Mouse (Mus musculus) small intestine, adult 2 months (tissue): ENCODE measurements around the gene Trim11. TPM values are rescaled to one million over a fixed set of nuclear protein-coding genes. Genes with fewer than 3 reads are reported as not detected.

Experiments used
- H3K27ac ChIP-seq: fragments of 200-500 bp; 2 replicates; pipeline ENCODE4 v1.5.1; 2012; ENCODE audit warnings: low read depth, low read length, control low read depth, inconsistent platforms; ENCODE audit not compliant: insufficient read depth
- H3K27me3 ChIP-seq: fragments of 200-500 bp; 2 replicates; pipeline ENCODE4 v1.6.1; 2012; ENCODE audit warnings: mild to moderate bottlenecking, moderate library complexity, low read length, inconsistent platforms; ENCODE audit not compliant: control insufficient read depth, insufficient read depth
- H3K36me3 ChIP-seq: fragments of 200-500 bp; 2 replicates; pipeline ENCODE4 v1.6.1; 2012; ENCODE audit warnings: mild to moderate bottlenecking, low read length, control low read depth, inconsistent platforms; ENCODE audit not compliant: control insufficient read depth, insufficient read depth
- H3K4me1 ChIP-seq: fragments of 200-500 bp; 2 replicates; pipeline ENCODE4 v1.6.1; 2012; ENCODE audit warnings: low read length, inconsistent platforms, mixed read lengths; ENCODE audit not compliant: control insufficient read depth, insufficient read depth, insufficient read length
- H3K4me3 ChIP-seq: fragments of 200-500 bp; 2 replicates; pipeline ENCODE4 v1.5.1; 2012; ENCODE audit warnings: low read depth, mild to moderate bottlenecking, control low read depth, inconsistent platforms, low read length, moderate library complexity
- CTCF ChIP-seq: fragments of 200-500 bp; IDR thresholded peaks from 2 replicates; pipeline ENCODE4 v1.5.1; 2012; ENCODE audit warnings: low read depth, mild to moderate bottlenecking, control low read depth, inconsistent platforms, low read length, moderate library complexity, mixed read lengths; ENCODE audit not compliant: insufficient replicate concordance, insufficient read length; ENCODE audit errors: extremely low read depth
- POLR2A ChIP-seq: fragments of 200-500 bp; IDR thresholded peaks from 2 replicates; pipeline ENCODE4 v1.6.1; 2012; ENCODE audit warnings: low read depth, mild to moderate bottlenecking, control low read depth, inconsistent platforms, low read length, moderate library complexity
- WGBS: fragments of 180-500 bp; shearing (Covaris S2); methylation state at CpG from one replicate; pipeline ENCODE4 v1.1.7; 2018; 5-methylcytosine and 5-hydroxymethylcytosine counted together
- polyA plus RNA-seq: library from polyadenylated mRNA; depleted of rRNA; stranded (reverse); fragments of >200 nt; gene quantifications from 2 replicates; pipeline ENCODE4 v1.2.3, GENCODE M21; 2012; rRNA removed

Trim11 gene
- polyA plus RNA-seq, 1 experiment, result 22.6 TPM

GRCm38 (mm10) chr11:59026411-59026810 lies 48.5 kb downstream of the Trim11 start:
- no peak overlapping the region for H3K4me3 ChIP-seq
- H3K4me1 ChIP-seq, result no peaks in the 10 kb centered on the region
- no peak overlapping the region for H3K27ac ChIP-seq
- 62% methylated on average over 6 of the region's 6 CpGs for WGBS
- H3K36me3 ChIP-seq, result no peaks in the 10 kb centered on the region
- TF ChIP-seq CTCF (no peak), POLR2A (no peak)
- no peaks in the 10 kb centered on the region for H3K27me3 ChIP-seq

- no peaks in the 10 kb centered on the region for H3K27me3 ChIP-seq
- H3K27ac ChIP-seq, result no peak overlapping the region
- no peaks in the 10 kb centered on the region for H3K4me1 ChIP-seq
- TF ChIP-seq POLR2A (no peak), CTCF (peak; percentile 14; the same call in 1 of the 2 replicates)
- H3K36me3 ChIP-seq, result no peaks in the 10 kb centered on the region
- WGBS, result 83% methylated on average over 13 of the region's 13 CpGs
- no peak overlapping the region for H3K4me3 ChIP-seq
Observed at GRCm38 (mm10) chr11:59029003-59029402, 51.1 kb downstream of the Trim11 start.

Other genes with a start within 250 kb of the Trim11 start
- not detected in 2 replicates for gene Olfr317, start 238.9 kb upstream of the Trim11 start, polyA plus RNA-seq
- not detected in 2 replicates for gene Olfr316, start 225.4 kb upstream of the Trim11 start, polyA plus RNA-seq
- gene Olfr315, start 204.9 kb upstream of the Trim11 start, polyA plus RNA-seq, result not detected in 2 replicates
- not detected in 2 replicates for gene Olfr314, start 195.1 kb upstream of the Trim11 start, polyA plus RNA-seq
- 1.6 and 3.0 TPM in 2 replicates for gene Fam183b, start 176.1 kb upstream of the Trim11 start, polyA plus RNA-seq
- gene Olfr313, start 163.1 kb upstream of the Trim11 start, polyA plus RNA-seq, result not detected in 2 replicates
- not detected in 2 replicates for gene Olfr312, start 148.9 kb upstream of the Trim11 start, polyA plus RNA-seq
- not detected in 2 replicates for gene Olfr311, start 138.8 kb upstream of the Trim11 start, polyA plus RNA-seq
- 0.29 and 0.57 TPM in 2 replicates for gene Gm12258, start 130.9 kb upstream of the Trim11 start, polyA plus RNA-seq
- gene 2810021J22Rik, start 110.9 kb upstream of the Trim11 start, polyA plus RNA-seq, result 0.57 and 1.0 TPM in 2 replicates
- 0.10 and 0.29 TPM in 2 replicates for gene Zfp39, start 73.9 kb upstream of the Trim11 start, polyA plus RNA-seq
- gene Btnl10, start 60.2 kb upstream of the Trim11 start, polyA plus RNA-seq, result not detected in 2 replicates
- 87.9 and 160 TPM in 2 replicates for gene Rnf187, start 39.2 kb upstream of the Trim11 start, polyA plus RNA-seq
- 1.7 and 3.8 TPM in 2 replicates for gene Hist3h2ba, start 29.2 kb upstream of the Trim11 start, polyA plus RNA-seq
- 5.2 and 12.1 TPM in 2 replicates for gene Hist3h2a, start 23.4 kb upstream of the Trim11 start, polyA plus RNA-seq
- 0.08 TPM in 1 of 2 replicates, not detected in the other for gene Trim17, start 23.4 kb upstream of the Trim11 start, polyA plus RNA-seq
- gene Obscn, start 158.3 kb downstream of the Trim11 start, polyA plus RNA-seq, result 0.57 and 1.2 TPM in 2 replicates
- gene Iba57, start 185.6 kb downstream of the Trim11 start, polyA plus RNA-seq, result 4.9 and 8.0 TPM in 2 replicates
- gene Gjc2, start 205.1 kb downstream of the Trim11 start, polyA plus RNA-seq, result 4.6 TPM in 2 replicates
- gene Guk1, start 214.1 kb downstream of the Trim11 start, polyA plus RNA-seq, result 284 and 285 TPM in 2 replicates
- gene Mrpl55, start 224.4 kb downstream of the Trim11 start, polyA plus RNA-seq, result 32.5 and 36.0 TPM in 2 replicates
- gene 2310033P09Rik, start 230.2 kb downstream of the Trim11 start, polyA plus RNA-seq, result 7.6 and 16.0 TPM in 2 replicates